Mouse (Mus musculus) inflammation-experienced regulatory T-cells, adult 16 weeks (primary cell): Measurements from ENCODE around the gene Chrne. TPM values are rescaled to one million over a fixed set of nuclear protein-coding genes. Genes with fewer than 3 reads are reported as not detected.

Experiments
- polyA plus RNA-seq: library from polyadenylated mRNA; unstranded; fragments of 100-300 nt; shearing (Covaris generic); gene quantifications from one replicate; pipeline ENCODE4 v1.2.1, GENCODE M21; 2017

The Chrne gene
- polyA plus RNA-seq = 0.65 TPM

DNA sequence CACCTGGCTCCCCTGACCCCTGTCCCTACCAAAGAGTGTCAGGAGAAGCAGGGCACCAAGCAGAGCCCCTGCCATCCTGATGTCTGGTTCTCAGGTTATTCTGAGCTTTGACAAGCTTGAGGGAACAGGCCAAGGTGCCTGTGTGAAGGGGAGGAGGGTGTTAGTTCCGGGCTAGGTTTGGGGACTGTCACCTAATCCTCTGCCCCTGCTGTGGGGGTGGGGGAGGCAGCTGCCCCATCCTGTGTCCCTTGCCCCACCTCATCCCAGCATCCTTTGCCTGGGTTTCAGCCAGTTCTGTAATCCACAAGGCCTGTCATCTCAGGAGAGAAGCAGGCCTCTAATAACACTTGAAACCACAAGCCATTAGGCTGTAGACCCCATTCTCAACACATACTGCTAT, at the start of gene Chrne:
Chrne (minus strand) TSS at position 116 of the 400 bp plus-strand sequence.

DNA sequence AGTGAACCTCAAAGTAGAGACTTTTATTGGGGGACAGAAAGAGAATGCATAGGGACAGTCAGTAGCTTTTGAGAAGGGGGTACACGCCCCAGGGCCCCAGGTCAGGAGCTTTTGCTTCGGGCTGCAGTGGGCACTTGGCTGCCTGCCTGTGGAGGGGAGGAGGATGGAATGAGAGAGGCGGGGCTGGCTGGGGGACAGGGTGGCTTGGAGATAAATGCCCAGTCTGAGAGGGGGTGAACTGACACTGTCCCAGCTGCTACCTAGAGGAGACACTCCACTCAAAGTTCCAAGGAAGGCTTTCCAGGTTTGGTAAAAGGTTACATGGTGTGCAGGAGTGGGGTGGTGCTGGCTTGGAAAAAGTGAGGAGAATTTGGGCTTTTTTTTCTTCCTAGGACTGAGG, 37.9 kb upstream of the Chrne start, which contains the start of gene Eno3:
Eno3 (plus strand) TSS at position 239 of the 400 bp plus-strand sequence.

DNA sequence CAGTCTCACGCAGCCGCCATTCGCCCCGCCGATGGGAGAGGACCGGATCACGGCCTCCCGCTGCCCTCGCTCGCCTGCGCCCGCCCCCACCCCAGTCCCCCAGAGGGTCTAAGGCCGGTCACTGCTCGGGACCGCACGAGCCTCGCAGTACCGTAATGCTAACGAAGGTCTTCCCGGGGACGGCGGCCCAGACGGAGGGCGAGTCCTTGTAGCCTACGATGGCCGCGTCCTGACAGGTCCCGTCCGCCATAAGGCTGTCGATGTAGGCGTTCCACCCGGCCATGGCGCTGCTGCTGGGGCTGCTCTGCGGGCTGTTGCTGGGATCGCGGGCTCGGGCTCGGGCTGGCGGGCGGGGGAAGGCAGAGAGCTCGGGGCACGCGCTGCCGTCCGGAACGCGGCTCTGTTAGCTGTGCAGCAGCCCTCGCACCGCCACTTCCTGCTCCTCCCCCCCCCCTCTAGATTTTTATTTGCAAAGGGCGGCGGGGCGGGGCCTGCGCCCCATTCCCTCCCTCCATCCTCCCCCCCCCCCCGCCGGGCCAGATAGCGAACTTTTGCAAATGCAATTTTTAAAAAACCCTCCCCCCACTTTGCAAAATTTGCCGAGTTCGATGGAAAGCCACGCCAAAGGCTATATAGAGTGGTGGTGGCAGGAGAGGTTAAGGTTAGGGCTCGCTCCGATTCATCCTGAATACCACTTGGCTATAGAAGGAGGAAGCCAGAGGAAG, 35.3 kb upstream of the Chrne start, which contains the start of gene Pfn1:
Pfn1 (minus strand) TSS at position 447 of the 725 bp plus-strand sequence.

DNA sequence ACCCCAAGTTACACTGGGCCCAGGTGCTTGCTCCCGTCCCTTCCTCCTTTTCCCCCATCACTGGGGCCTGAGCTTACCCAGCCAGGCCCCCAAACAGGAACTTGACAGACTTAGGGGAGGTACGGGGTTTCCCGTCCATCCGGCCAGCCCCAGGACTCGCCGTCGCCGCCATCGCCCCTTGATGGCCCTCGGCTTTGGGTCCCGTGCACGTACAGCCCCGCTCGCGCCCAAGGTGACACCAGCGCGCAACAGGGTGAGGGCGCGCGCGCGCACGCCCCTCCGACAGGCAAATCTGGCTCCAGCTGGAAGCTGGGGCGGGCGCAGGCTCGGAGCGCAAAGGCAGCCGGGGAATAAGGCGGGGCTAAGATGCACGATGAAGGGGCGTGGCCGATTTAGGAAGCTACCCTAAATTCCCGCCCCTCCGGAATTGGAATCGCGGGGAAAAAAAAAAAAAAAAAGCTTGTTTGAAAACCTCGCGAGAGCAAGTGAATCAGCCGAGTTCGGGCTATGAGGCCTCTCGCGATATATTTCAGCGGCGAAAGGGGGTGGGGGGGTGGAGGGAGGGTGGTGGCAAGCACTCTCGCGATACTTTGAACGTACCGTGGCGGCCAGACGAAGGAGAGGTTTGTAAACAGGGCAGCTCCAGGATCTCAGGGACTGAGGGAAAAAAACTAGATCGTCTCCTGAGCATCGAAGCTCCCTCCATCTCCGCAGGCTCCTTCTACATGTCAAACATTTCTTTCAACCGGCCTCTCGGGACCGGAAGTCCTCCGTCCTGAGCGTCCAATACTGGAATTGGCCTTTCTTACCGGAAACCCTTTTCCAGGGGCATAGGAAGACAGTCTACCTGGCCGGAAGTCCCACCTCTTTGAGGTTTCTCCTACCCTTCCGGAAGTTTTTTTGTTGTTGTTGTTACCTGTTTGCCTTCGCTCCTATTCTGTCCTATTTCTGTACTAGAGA, 28.0 kb upstream of the Chrne start, which contains the start of the genes Rnf167 and Slc25a11:
Rnf167 (plus strand) TSS at position 545 of the 960 bp plus-strand sequence.
Slc25a11 (minus strand) TSS at position 789 of the 960 bp plus-strand sequence.

DNA sequence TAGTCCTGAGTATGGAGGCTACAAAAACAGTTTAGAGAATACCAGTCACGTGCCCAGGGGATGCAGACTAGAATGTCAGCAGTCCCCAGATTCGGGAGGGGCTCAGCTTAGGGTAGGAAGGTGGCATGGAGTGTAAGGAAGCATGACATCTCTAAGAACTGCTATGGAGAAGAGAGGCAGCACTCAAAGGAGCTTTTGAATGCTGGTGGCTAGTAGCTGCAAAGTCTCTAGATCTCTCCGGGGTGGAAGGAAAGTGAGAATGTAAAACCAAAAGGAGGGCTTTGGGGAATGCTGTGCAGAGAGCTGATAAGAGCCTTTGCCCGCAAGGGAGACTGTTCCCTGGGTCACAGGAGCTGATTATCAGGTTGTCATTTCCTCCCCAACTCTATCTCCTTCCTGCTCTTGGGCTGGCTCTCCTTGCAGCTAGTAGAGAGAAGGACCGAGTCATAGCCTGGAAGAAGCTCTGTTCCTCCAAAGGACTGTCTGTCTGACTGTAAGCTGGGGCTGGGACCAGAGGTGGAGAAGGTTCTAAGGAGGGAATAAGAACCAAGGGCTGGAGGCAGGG, 19.8 kb upstream of the Chrne start, which contains the start of gene Gp1ba:
Gp1ba (plus strand) TSS at position 409 of the 565 bp plus-strand sequence.

DNA sequence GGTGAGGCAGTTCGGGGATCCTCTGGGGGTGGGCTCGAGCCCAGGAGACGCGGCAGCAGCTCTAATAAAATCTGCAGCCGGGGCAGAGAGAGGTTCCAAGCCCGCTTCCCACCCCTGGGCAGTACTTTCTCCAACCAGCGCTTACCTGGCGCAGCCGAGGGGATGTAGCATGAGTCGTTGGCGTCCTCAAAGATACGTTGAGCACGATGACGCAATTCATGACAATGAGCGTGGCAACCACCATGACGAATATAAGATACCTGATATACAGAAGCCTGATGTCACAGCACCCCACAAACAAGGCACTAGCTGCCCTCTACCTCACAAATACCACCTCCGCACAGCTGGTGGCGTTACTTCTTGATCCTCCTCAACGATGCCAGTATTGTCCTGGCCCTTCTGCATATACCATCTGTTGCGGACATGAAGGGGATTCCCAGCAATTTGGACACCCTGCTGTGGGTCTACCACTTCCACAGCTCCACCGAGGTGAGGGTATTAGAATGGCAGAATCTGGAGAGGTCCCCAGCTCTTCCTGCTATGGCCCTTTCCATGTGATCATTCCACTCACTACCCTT, 3.4 kb downstream of the Chrne start, which contains the start of gene 4930544D05Rik:
4930544D05Rik (plus strand) TSS at position 333 of the 578 bp plus-strand sequence.

Other genes starting within 250 kb of the Chrne start
- gene Pelp1, start 209.2 kb downstream of the Chrne start, polyA plus RNA-seq = 11.3 TPM
- gene Arrb2, start 186.6 kb downstream of the Chrne start, polyA plus RNA-seq = 168 TPM
- 81.3 TPM for gene Med11, start 167.3 kb downstream of the Chrne start, polyA plus RNA-seq
- gene Zmynd15, start 159.8 kb downstream of the Chrne start, polyA plus RNA-seq = 0.60 TPM
- 0.43 TPM for gene Cxcl16, start 159.2 kb downstream of the Chrne start, polyA plus RNA-seq
- 2.6 TPM for gene Tm4sf5, start 114.0 kb downstream of the Chrne start, polyA plus RNA-seq
- not detected for gene Vmo1, start 104.6 kb downstream of the Chrne start, polyA plus RNA-seq
- gene Gltpd2, start 100.0 kb downstream of the Chrne start, polyA plus RNA-seq = not detected
- gene Psmb6, start 93.8 kb downstream of the Chrne start, polyA plus RNA-seq = 402 TPM
- gene Gm40193, start 86.3 kb downstream of the Chrne start, polyA plus RNA-seq = not detected
- 7.0 TPM for gene Pld2, start 79.2 kb downstream of the Chrne start, polyA plus RNA-seq
- gene Mink1, start 56.3 kb downstream of the Chrne start, polyA plus RNA-seq = 9.0 TPM
- 0.52 TPM for gene 4930544D05Rik, start 3.4 kb downstream of the Chrne start, polyA plus RNA-seq
- gene Gp1ba, start 19.9 kb upstream of the Chrne start, polyA plus RNA-seq = 0.21 TPM
- 466 TPM for gene Rnf167, start 28.0 kb upstream of the Chrne start, polyA plus RNA-seq
- 190 TPM for gene Slc25a11, start 28.3 kb upstream of the Chrne start, polyA plus RNA-seq
- gene Pfn1, start 35.4 kb upstream of the Chrne start, polyA plus RNA-seq = 4,689 TPM
- gene Eno3, start 38.0 kb upstream of the Chrne start, polyA plus RNA-seq = 20.6 TPM
- gene Spag7, start 50.2 kb upstream of the Chrne start, polyA plus RNA-seq = 87.0 TPM
- 64.2 TPM for gene Camta2, start 68.9 kb upstream of the Chrne start, polyA plus RNA-seq
- gene Inca1, start 80.9 kb upstream of the Chrne start, polyA plus RNA-seq = 0.37 TPM
- 0.59 TPM for gene Kif1c, start 81.3 kb upstream of the Chrne start, polyA plus RNA-seq
- gene Zfp3, start 145.0 kb upstream of the Chrne start, polyA plus RNA-seq = 7.7 TPM
- gene Scimp, start 193.4 kb upstream of the Chrne start, polyA plus RNA-seq = 0.94 TPM
- 14.9 TPM for gene Rabep1, start 225.6 kb upstream of the Chrne start, polyA plus RNA-seq